In genomic region chr2:158652985-158653384, GRCm38 (mm10) we compare ENCODE assay signal across 10 mouse cellular contexts. TPM values are rescaled to one million over a fixed set of nuclear protein-coding genes. Genes with fewer than 3 reads are reported as not detected.
DNase-seq lines count a peak whose midpoint lies in the region; ATAC-seq and TF ChIP-seq lines count a peak whose summit lies in the region.
"Had no signal": no experiment of that assay in that cellular context is flagged by ENCODE, and none has a peak within 500 bp of the region (broad histone marks: within the 10 kb centered on the region; RNA-seq: fewer than 3 reads in every experiment).

No protein-coding gene starts in this region.

- H3K9ac ChIP-seq in kidney, embryonic 16.5 days (replicated peaks; ENCODE audit: low read length): no peak overlapping the region
- H3K9ac ChIP-seq in liver, embryonic 12.5 days: no peak overlapping the region
- no peak overlapping the region for H3K9ac ChIP-seq in neural tube, embryonic 13.5 days
- no peak overlapping the region for H3K9ac ChIP-seq in stomach, postnatal 0 days (ENCODE audit: low read length)
- H3K9ac ChIP-seq: embryonic facial prominence, embryonic 13.5 days; stomach, embryonic 15.5 days had no signal

- H3K4me3 ChIP-seq in C2C12 (ENCODE audit: insufficient read depth, poor library complexity, severe bottlenecking): no peak overlapping the region
- no peak overlapping the region for H3K4me3 ChIP-seq in embryonic facial prominence, embryonic 10.5 days
- H3K4me3 ChIP-seq in kidney, embryonic 16.5 days (ENCODE audit: low read length): no peak overlapping the region
- H3K4me3 ChIP-seq in liver, embryonic 12.5 days: no peak overlapping the region
- H3K4me3 ChIP-seq in neural tube, embryonic 13.5 days: no peak overlapping the region
- H3K4me3 ChIP-seq in stomach, postnatal 0 days (ENCODE audit: low read depth, low read length): no peak overlapping the region
- H3K4me3 ChIP-seq: embryonic facial prominence, embryonic 13.5 days; stomach, embryonic 15.5 days had no signal

- H3K36me3 ChIP-seq in C2C12 (ENCODE audit: control insufficient read depth, insufficient read depth): no peaks in the 10 kb centered on the region
- no peaks in the 10 kb centered on the region for H3K36me3 ChIP-seq in embryonic facial prominence, embryonic 10.5 days (replicated peaks)
- no peaks in the 10 kb centered on the region for H3K36me3 ChIP-seq in kidney, embryonic 16.5 days (ENCODE audit: insufficient read depth, low read length)
- no peaks in the 10 kb centered on the region for H3K36me3 ChIP-seq in liver, embryonic 12.5 days
- H3K36me3 ChIP-seq in neural tube, embryonic 13.5 days: no peaks in the 10 kb centered on the region
- no peaks in the 10 kb centered on the region for H3K36me3 ChIP-seq in stomach, postnatal 0 days (ENCODE audit: control insufficient read depth, insufficient read depth, low read length)
- H3K36me3 ChIP-seq: embryonic facial prominence, embryonic 13.5 days; stomach, embryonic 15.5 days had no signal

- H3K9me3 ChIP-seq in embryonic facial prominence, embryonic 10.5 days: no peaks in the 10 kb centered on the region
- H3K9me3 ChIP-seq in kidney, embryonic 16.5 days (ENCODE audit: low read length): no peaks in the 10 kb centered on the region
- no peaks in the 10 kb centered on the region for H3K9me3 ChIP-seq in liver, embryonic 12.5 days (replicated peaks)
- no peaks in the 10 kb centered on the region for H3K9me3 ChIP-seq in neural tube, embryonic 13.5 days
- H3K9me3 ChIP-seq in stomach, postnatal 0 days (ENCODE audit: control insufficient read depth, low read length): no peaks in the 10 kb centered on the region
- H3K9me3 ChIP-seq: embryonic facial prominence, embryonic 13.5 days; stomach, embryonic 15.5 days had no signal

- no peaks in the 10 kb centered on the region for H3K79me2 ChIP-seq in C2C12 (ENCODE audit: control insufficient read depth, insufficient read depth)

- peak; percentile 35; the same call in 1 of the 2 replicates for ATAC-seq in kidney, embryonic 16.5 days (ENCODE audit: low FRiP score, low TSS enrichment)
- ATAC-seq in liver, embryonic 12.5 days: 0 out of 2 replicates have a peak, but pooled peaks have one; percentile 13
- ATAC-seq in neural tube, embryonic 13.5 days (ENCODE audit: low read depth): peak; percentile 53; the same call in 1 of the 2 replicates
- peak; percentile 50 for ATAC-seq in stomach, postnatal 0 days (ENCODE audit: low FRiP score, low TSS enrichment)

- TF ChIP-seq CTCF in C2C12 (IDR thresholded peaks at IDR 0.05; ENCODE audit: control insufficient read depth, insufficient read depth, insufficient read length): peak; percentile 79
- TF ChIP-seq CTCF in stomach, postnatal 0 days (IDR thresholded peaks at IDR 0.05; ENCODE audit: low read depth): peak; percentile 92

- no peak overlapping the region for H3ac ChIP-seq in C2C12 (ENCODE audit: control insufficient read depth, insufficient read length, low read depth)

- no peak overlapping the region for H3K4me2 ChIP-seq in kidney, embryonic 16.5 days (replicated peaks; ENCODE audit: low read depth, low read length)
- no peak overlapping the region for H3K4me2 ChIP-seq in liver, embryonic 12.5 days
- H3K4me2 ChIP-seq in neural tube, embryonic 13.5 days: no peak overlapping the region
- no peak overlapping the region for H3K4me2 ChIP-seq in stomach, postnatal 0 days (replicated peaks; ENCODE audit: low read depth)
- H3K4me2 ChIP-seq: embryonic facial prominence, embryonic 13.5 days; stomach, embryonic 15.5 days had no signal

- H3K27me3 ChIP-seq in C2C12 (ENCODE audit: control insufficient read depth, insufficient read depth, insufficient read length): peaks cover 6% of the 10 kb centered on the region
- no peaks in the 10 kb centered on the region for H3K27me3 ChIP-seq in embryonic facial prominence, embryonic 10.5 days (replicated peaks; ENCODE audit: low read depth, poor library complexity, severe bottlenecking)
- H3K27me3 ChIP-seq in kidney, embryonic 16.5 days (ENCODE audit: insufficient read depth, low read length): no peaks in the 10 kb centered on the region
- 0 out of 2 replicates have a peak, but pooled peaks cover 4% of the 10 kb centered on the region for H3K27me3 ChIP-seq in liver, embryonic 12.5 days (replicated peaks)
- H3K27me3 ChIP-seq in neural tube, embryonic 13.5 days: no peaks in the 10 kb centered on the region
- no peaks in the 10 kb centered on the region for H3K27me3 ChIP-seq in stomach, postnatal 0 days (ENCODE audit: control insufficient read depth, insufficient read depth, low read length)
- H3K27me3 ChIP-seq: embryonic facial prominence, embryonic 13.5 days; stomach, embryonic 15.5 days had no signal

- H3K4me1 ChIP-seq in embryonic facial prominence, embryonic 10.5 days: no peaks in the 10 kb centered on the region
- no peaks in the 10 kb centered on the region for H3K4me1 ChIP-seq in kidney, embryonic 16.5 days (ENCODE audit: insufficient read depth, low read length)
- no peaks in the 10 kb centered on the region for H3K4me1 ChIP-seq in liver, embryonic 12.5 days
- no peaks in the 10 kb centered on the region for H3K4me1 ChIP-seq in neural tube, embryonic 13.5 days (replicated peaks)
- no peaks in the 10 kb centered on the region for H3K4me1 ChIP-seq in stomach, postnatal 0 days (replicated peaks; ENCODE audit: control insufficient read depth, insufficient read depth)
- H3K4me1 ChIP-seq: embryonic facial prominence, embryonic 13.5 days had no signal

- H3K27ac ChIP-seq in embryonic facial prominence, embryonic 10.5 days (replicated peaks): no peak overlapping the region
- no peak overlapping the region for H3K27ac ChIP-seq in kidney, embryonic 16.5 days (ENCODE audit: low read length)
- no peak overlapping the region for H3K27ac ChIP-seq in liver, embryonic 12.5 days
- H3K27ac ChIP-seq in neural tube, embryonic 13.5 days (replicated peaks): no peak overlapping the region
- no peak overlapping the region for H3K27ac ChIP-seq in stomach, postnatal 0 days (replicated peaks)
- H3K27ac ChIP-seq: embryonic facial prominence, embryonic 13.5 days; stomach, embryonic 15.5 days had no signal

- no peaks in the 10 kb centered on the region for H3K79me3 ChIP-seq in C2C12 (ENCODE audit: low read depth)

- no peak for TF ChIP-seq EP300 in stomach, postnatal 0 days (optimal IDR thresholded peaks at IDR 0.05)

- peak; percentile 85 for DNase-seq in adrenal gland, postnatal 14 days
- peak; percentile 82 for DNase-seq in embryonic facial prominence, embryonic 10.5 days (ENCODE audit: low spot score)
- peak; percentile 66 to 85 for DNase-seq in heart, adult 18-20 months
- peak; percentile 73 for DNase-seq in stomach, postnatal 0 days (ENCODE audit: low spot score)

- 7% methylated on average over 4 of the region's 4 CpGs for WGBS in embryonic facial prominence, embryonic 10.5 days
- WGBS in kidney, embryonic 16.5 days: 11% methylated on average over 4 of the region's 4 CpGs
- WGBS in liver, embryonic 12.5 days (ENCODE audit: insufficient replicate concordance): 10% methylated on average over 4 of the region's 4 CpGs
- WGBS in neural tube, embryonic 13.5 days: 9% methylated on average over 4 of the region's 4 CpGs
- 8% methylated on average over 4 of the region's 4 CpGs for WGBS in stomach, postnatal 0 days

TF ChIP-seq in C2C12, 6 proteins besides CTCF, POLR2A, EP300 and RAD21:
- TF ChIP-seq CEBPB (IDR thresholded peaks at IDR 0.05; ENCODE audit: low read depth): no peak
- no peak for TF ChIP-seq MAX (IDR thresholded peaks at IDR 0.05)
- no peak for TF ChIP-seq USF1 (IDR thresholded peaks at IDR 0.05; ENCODE audit: low read depth)
- TF ChIP-seq MYOD1 (IDR thresholded peaks at IDR 0.05; ENCODE audit: control insufficient read depth, insufficient read length, low read depth): no peak
- TF ChIP-seq MYOG (IDR thresholded peaks at IDR 0.05; ENCODE audit: control insufficient read depth, extremely low read depth, insufficient read length): no peak
- TF ChIP-seq FOSL1 (IDR thresholded peaks at IDR 0.05; ENCODE audit: insufficient read depth, low read length, poor library complexity, severe bottlenecking): no peak

RNA-seq across cellular contexts. Expression of gene Ppp1r16b, which starts 12.2 kb away (rescaled TPM):
- polyA plus RNA-seq in C2C12 (2012; fragmentation: generic; extraction: Trizol): 0.04 TPM
- total RNA-seq in adrenal gland, postnatal 14 days (2021): 11.5 and 16.0 TPM in 2 replicates
- 3.3 TPM in 2 replicates for polyA plus RNA-seq in embryonic facial prominence, embryonic 10.5 days (2016; fragmentation: Nextera tagmentation; extraction: Ambion mirVana)
- 10 to 100 TPM; 11.6 to 16.1 TPM for total RNA-seq in heart, adult 18-20 months (2021)
- 14.1 and 17.7 TPM in 2 replicates for polyA plus RNA-seq in kidney, embryonic 16.5 days (2015; fragmentation: Nextera tagmentation; extraction: Ambion mirVana)
- 1.9 and 2.0 TPM in 2 replicates for polyA plus RNA-seq in liver, embryonic 12.5 days (2016; fragmentation: Nextera tagmentation; extraction: Ambion mirVana)
- polyA plus RNA-seq in neural tube, embryonic 13.5 days (2015; fragmentation: Nextera tagmentation; extraction: Ambion mirVana): 9.8 and 9.9 TPM in 2 replicates
- 2.0 and 2.1 TPM in 2 replicates for polyA plus RNA-seq in stomach, postnatal 0 days (2015; fragmentation: Nextera tagmentation; extraction: Ambion mirVana)

RNA-seq across cellular contexts. Expression of gene Actr5, which starts 28.3 kb away (rescaled TPM):
- polyA plus RNA-seq in C2C12 (2012; fragmentation: generic; extraction: Trizol): 8.7 TPM
- 9.9 and 10.8 TPM in 2 replicates for total RNA-seq in adrenal gland, postnatal 14 days (2021)
- polyA plus RNA-seq in embryonic facial prominence, embryonic 10.5 days (2016; fragmentation: Nextera tagmentation; extraction: Ambion mirVana): 14.4 and 16.7 TPM in 2 replicates
- 1 to 10 TPM; 5.0 to 5.8 TPM for total RNA-seq in heart, adult 18-20 months (2021)
- polyA plus RNA-seq in kidney, embryonic 16.5 days (2015; fragmentation: Nextera tagmentation; extraction: Ambion mirVana): 5.1 and 9.7 TPM in 2 replicates
- polyA plus RNA-seq in liver, embryonic 12.5 days (2016; fragmentation: Nextera tagmentation; extraction: Ambion mirVana): 12.5 and 13.3 TPM in 2 replicates
- polyA plus RNA-seq in neural tube, embryonic 13.5 days (2015; fragmentation: Nextera tagmentation; extraction: Ambion mirVana): 10.5 and 11.1 TPM in 2 replicates
- polyA plus RNA-seq in stomach, postnatal 0 days (2015; fragmentation: Nextera tagmentation; extraction: Ambion mirVana): 5.1 and 5.2 TPM in 2 replicates

RNA-seq across cellular contexts. Expression of gene Slc32a1, which starts 42.4 kb away (rescaled TPM):
- 0.01 TPM for polyA plus RNA-seq in C2C12 (2012; fragmentation: generic; extraction: Trizol)
- 0.26 TPM in 1 of 2 replicates, not detected in the other for total RNA-seq in adrenal gland, postnatal 14 days (2021)
- polyA plus RNA-seq in embryonic facial prominence, embryonic 10.5 days (2016; fragmentation: Nextera tagmentation; extraction: Ambion mirVana): 0.05 and 0.15 TPM in 2 replicates
- total RNA-seq in heart, adult 18-20 months (2021): not detected
- 0.12 TPM in 1 of 2 replicates, not detected in the other for polyA plus RNA-seq in kidney, embryonic 16.5 days (2015; fragmentation: Nextera tagmentation; extraction: Ambion mirVana)
- polyA plus RNA-seq in liver, embryonic 12.5 days (2016; fragmentation: Nextera tagmentation; extraction: Ambion mirVana): not detected in 2 replicates
- polyA plus RNA-seq in neural tube, embryonic 13.5 days (2015; fragmentation: Nextera tagmentation; extraction: Ambion mirVana): 6.2 and 7.4 TPM in 2 replicates
- not detected in 2 replicates for polyA plus RNA-seq in stomach, postnatal 0 days (2015; fragmentation: Nextera tagmentation; extraction: Ambion mirVana)
- polyA plus RNA-seq: embryonic facial prominence, embryonic 13.5 days; stomach, embryonic 15.5 days had no signal
